Mouse (Mus musculus) heart, embryonic 12.5 days (tissue): ENCODE data around the gene Rnf141. TPM values are rescaled to one million over a fixed set of nuclear protein-coding genes. Genes with fewer than 3 reads are reported as not detected.

Source experiments
- ATAC-seq: fragments of 200-750 bp; cut with Nextera tagmentation; 2 replicates; pipeline ENCODE4 v1.8.0; 2017; ENCODE audit warnings: moderate TSS enrichment, moderate library complexity; ENCODE audit not compliant: insufficient number of reproducible peaks, low FRiP score
- H3K27ac ChIP-seq: fragments of 300-500 bp; sonication (generic); 2 replicates; pipeline ENCODE4 v1.5.1; 2016; ENCODE audit warnings: mild to moderate bottlenecking, moderate library complexity; ENCODE audit not compliant: poor library complexity, severe bottlenecking
- H3K27me3 ChIP-seq: fragments of 300-500 bp; sonication (generic); replicated peaks from 2 replicates; pipeline ENCODE4 v1.6.1; 2016; ENCODE audit warnings: mild to moderate bottlenecking, moderate library complexity
- H3K36me3 ChIP-seq: fragments of 300-500 bp; sonication (generic); 2 replicates; pipeline ENCODE4 v1.6.1; 2016; ENCODE audit warnings: mild to moderate bottlenecking, moderate library complexity
- H3K4me1 ChIP-seq: fragments of 300-500 bp; sonication (generic); replicated peaks from 2 replicates; pipeline ENCODE4 v1.6.1; 2016; ENCODE audit warnings: mild to moderate bottlenecking
- H3K4me2 ChIP-seq: fragments of 300-500 bp; sonication (generic); 2 replicates; pipeline ENCODE4 v1.6.1; 2016; ENCODE audit warnings: mild to moderate bottlenecking, moderate library complexity
- H3K4me3 ChIP-seq: fragments of 300-500 bp; sonication (generic); 2 replicates; pipeline ENCODE4 v1.5.1; 2016; ENCODE audit warnings: mild to moderate bottlenecking
- H3K9ac ChIP-seq: fragments of 300-500 bp; sonication (generic); 2 replicates; pipeline ENCODE4 v1.6.1; 2016; ENCODE audit warnings: mild to moderate bottlenecking, moderate library complexity
- H3K9me3 ChIP-seq: fragments of 300-500 bp; sonication (generic); replicated peaks from 2 replicates; pipeline ENCODE4 v1.6.1; 2016; ENCODE audit warnings: mild to moderate bottlenecking, moderate library complexity
- WGBS: fragments of 180-500 bp; shearing (Covaris S2); methylation state at CpG from one replicate; pipeline ENCODE4 v1.1.7; 2016; 5-methylcytosine and 5-hydroxymethylcytosine counted together
- polyA plus RNA-seq: library from polyadenylated mRNA; unstranded; fragments of >200 nt; fragmentation: Nextera tagmentation; extraction: Ambion mirVana; gene quantifications from 2 replicates; pipeline ENCODE4 v1.2.1, GENCODE M21; 2016

The Rnf141 gene
- polyA plus RNA-seq, result 35.5 and 37.9 TPM in 2 replicates

DNA sequence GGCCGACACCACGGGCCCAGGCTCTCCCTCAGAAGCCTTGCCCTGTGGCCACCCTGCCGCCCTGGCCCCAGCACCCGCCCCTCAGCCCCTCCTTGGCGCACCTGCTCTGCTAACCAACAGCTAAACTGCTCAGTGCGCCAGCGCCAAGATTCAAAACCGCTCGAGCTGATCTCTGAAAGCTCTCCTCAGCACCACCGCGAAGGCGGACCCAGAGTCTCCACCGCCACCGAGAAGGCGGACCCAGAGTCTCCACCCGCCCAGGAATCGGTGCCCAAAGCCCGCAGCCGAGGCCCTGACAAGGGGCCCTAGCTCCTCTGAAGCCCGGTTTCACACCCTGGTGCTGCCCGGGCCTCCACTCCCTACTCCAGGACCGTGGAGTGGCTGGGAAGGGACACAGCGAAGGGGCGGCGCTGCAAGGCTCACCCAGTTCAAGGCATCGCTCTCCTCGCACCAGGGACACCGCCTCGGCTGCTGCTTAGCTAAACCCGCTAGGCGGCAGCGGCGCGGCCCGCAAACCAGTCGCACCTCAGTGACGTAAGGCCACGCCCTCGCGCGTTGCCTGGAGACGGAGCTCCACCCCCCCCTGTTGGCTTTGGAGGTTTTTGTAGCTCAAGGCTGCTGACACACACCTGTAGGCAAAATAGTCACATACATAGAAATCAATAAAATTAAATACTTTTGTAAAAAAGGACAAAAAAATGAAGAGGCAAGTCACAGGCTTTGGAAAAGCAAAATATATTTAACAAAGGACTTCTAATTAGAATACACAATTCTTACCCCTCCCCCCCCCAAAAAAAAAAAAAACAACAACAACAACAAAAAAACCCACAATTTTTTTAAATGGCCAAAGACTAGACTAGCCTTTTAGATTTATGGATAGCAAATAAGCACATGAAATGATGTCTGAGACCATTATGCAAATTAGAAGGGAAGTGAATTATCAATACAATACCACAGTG is at the start of gene Rnf141:
Rnf141 (minus strand) TSS at position 542 of the 959 bp plus-strand sequence.
- Histone ChIP-seq H3K4me3 (peak within 1 kb of the TSS; percentile 80), H3K9ac (peak within 1 kb of the TSS; percentile 81), H3K27ac (peak within 1 kb of the TSS; percentile 94), H3K9me3 (no peaks in the 10 kb centered on the region), H3K27me3 (no peaks in the 10 kb centered on the region), H3K4me2 (peak within 1 kb of the TSS; percentile 81), H3K36me3 (0 out of 2 replicates have a peak, but pooled peaks cover 3% of the 10 kb centered on the region), H3K4me1 (peaks cover 10% of the 10 kb centered on the region)
- ATAC-seq, result peak; percentile 93
- under 1% methylated on average over 42 of the region's 42 CpGs for WGBS

DNA sequence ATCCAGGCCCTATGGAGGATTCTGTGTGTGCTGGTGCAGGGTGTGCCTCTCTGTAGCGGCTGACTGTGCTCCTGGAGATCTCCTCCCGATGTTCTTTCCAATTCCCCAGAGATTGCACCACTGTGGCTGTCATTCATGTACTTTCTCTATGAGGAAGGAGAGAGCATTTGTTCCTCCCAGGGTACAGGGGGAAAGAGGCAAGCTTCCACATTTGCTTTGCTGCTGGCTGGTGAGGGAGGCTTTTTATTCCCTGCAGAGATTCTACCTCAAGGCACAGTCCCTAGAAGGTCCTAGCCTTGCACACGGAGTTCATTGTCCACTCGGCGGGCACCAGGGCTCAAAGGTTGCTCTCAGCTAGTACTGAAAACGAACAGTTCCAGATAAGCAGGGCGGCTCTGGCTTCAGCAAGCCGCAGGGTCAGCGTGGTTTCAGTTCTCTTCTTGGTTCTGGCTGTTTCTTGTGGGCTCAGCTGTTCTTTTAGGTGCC is 47.3 kb upstream of the Rnf141 start:
- H3K4me1 ChIP-seq, result peaks cover 25% of the 10 kb centered on the region
- WGBS, result 32% methylated on average over 9 of the region's 9 CpGs
- peak overlapping the region; percentile 33 for H3K4me2 ChIP-seq
- H3K9ac ChIP-seq, result no peak overlapping the region
- H3K9me3 ChIP-seq, result no peaks in the 10 kb centered on the region
- H3K4me3 ChIP-seq, result no peak overlapping the region
- H3K27me3 ChIP-seq, result no peaks in the 10 kb centered on the region
- no peak overlapping the region for H3K27ac ChIP-seq
- H3K36me3 ChIP-seq, result no peaks in the 10 kb centered on the region
- ATAC-seq, result no peak

DNA sequence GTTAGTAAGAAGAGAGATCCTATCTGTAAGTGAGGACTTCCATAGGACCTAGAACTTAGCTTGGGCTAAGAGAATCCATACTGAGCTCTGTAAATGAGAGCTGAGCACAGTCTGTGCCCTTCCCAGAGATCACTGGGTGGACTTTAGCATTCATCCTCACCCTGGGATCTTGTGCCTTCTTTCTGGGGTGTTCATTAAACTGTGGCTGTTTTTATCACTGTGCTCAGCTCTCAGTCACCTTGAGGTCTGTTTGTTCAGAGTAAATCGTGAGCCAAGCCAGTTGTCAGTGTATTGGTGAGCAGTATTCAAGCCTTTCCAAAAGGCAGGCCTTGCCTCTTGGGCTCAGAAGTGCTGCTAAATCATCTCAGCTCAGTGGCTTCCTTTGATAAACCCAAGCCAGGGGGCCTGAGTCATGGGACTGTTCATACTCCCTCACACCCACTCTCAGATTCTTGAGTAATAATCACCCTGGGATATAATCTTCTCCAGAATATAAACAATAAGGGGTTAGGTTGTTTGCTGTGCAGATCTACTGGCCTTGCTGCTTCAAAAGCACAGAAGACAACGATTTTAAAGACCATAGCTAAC is 37.6 kb upstream of the Rnf141 start:
- H3K9me3 ChIP-seq, result no peaks in the 10 kb centered on the region
- H3K4me3 ChIP-seq, result no peak overlapping the region
- no peak overlapping the region for H3K9ac ChIP-seq
- ATAC-seq, result no peak
- WGBS, result 78% methylated on average over 2 of the region's 2 CpGs
- no peaks in the 10 kb centered on the region for H3K36me3 ChIP-seq
- no peak overlapping the region for H3K4me2 ChIP-seq
- no peaks in the 10 kb centered on the region for H3K27me3 ChIP-seq
- H3K27ac ChIP-seq, result no peak overlapping the region
- peaks cover 13% of the 10 kb centered on the region for H3K4me1 ChIP-seq

DNA sequence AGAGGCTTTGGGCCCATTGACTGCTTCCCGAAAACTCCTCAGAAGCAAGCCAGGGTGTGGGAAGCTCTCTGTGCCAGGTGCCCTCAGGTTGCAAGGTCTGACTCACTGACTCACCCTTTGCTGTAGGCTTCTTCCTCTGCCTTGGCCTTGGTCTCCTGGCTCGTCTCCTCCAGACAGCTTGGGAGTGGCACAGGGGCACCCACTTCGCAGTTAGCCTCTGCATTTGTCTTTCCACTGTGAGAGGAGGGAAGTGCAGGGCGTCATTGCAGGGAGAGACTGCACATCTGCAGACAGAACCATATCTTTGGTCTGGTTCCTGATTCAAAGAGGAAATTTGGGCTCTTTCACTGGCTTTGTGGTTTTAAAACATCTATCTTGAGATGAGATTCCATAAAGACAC is 33.8 kb upstream of the Rnf141 start:
- peaks cover 9% of the 10 kb centered on the region; the same call in 1 of the 2 replicates for H3K36me3 ChIP-seq
- H3K27me3 ChIP-seq, result no peaks in the 10 kb centered on the region
- H3K4me1 ChIP-seq, result peaks cover 22% of the 10 kb centered on the region
- WGBS, result 72% methylated on average over 4 of the region's 4 CpGs
- peak overlapping the region; percentile 74; the same call in 1 of the 2 replicates for H3K27ac ChIP-seq
- H3K9ac ChIP-seq, result no peak overlapping the region
- H3K4me2 ChIP-seq, result no peak overlapping the region
- H3K4me3 ChIP-seq, result no peak overlapping the region
- no peak for ATAC-seq
- H3K9me3 ChIP-seq, result no peaks in the 10 kb centered on the region

DNA sequence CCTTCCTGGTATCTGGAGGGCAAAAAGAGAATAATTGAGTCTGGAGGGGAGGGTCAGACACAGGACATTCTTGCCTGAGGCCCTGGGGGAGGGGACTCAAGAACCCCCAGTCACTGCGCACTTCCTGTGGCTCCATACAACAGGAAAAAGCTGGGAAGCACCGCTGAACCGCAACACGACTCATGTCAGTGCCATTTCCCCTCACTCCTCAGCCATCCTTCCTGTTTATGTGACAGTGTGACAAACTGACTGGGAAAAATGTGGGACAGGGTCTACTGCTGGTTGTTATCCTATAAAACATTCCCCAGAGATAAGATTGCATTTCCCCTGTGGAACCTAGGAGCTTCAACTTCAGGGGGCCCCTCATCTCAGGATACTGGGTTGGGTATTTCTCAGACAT is 32.7 kb upstream of the Rnf141 start:
- WGBS, result 47% methylated on average over 4 of the region's 4 CpGs
- peak overlapping the region; percentile 74 for H3K27ac ChIP-seq
- ATAC-seq, result peak; percentile 66; the same call in 1 of the 2 replicates

DNA sequence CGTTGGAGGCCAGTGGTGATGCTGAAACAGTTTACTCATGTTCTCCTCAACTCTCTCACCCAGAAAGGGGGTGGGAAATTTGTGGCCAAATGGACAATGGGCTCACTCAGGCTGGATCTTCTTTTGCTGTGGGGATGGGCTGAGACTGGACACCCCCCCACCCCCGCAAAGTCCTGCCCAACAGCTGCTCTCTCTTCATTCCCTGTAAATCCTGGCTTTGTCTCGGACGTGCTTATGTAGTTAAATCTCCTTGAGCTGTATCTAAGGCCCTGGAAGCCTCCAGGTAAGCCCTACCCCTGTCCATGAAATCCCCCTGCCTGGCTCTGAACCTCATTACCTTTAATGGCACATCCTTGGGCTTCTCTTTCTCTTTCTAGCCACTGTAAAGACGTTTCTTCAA is 24.6 kb upstream of the Rnf141 start:
- Histone ChIP-seq H3K27me3 (no peaks in the 10 kb centered on the region), H3K4me3 (no peak overlapping the region), H3K36me3 (peaks cover 9% of the 10 kb centered on the region; the same call in 1 of the 2 replicates), H3K4me2 (no peak overlapping the region), H3K27ac (no peak overlapping the region), H3K9ac (no peak overlapping the region), H3K4me1 (peaks cover 10% of the 10 kb centered on the region), H3K9me3 (0 out of 2 replicates have a peak, but pooled peaks cover 3% of the 10 kb centered on the region)
- ATAC-seq, result no peak
- WGBS, result 81% methylated on average over 5 of the region's 5 CpGs

More for the DNA sequence above, 32.7 kb upstream of the Rnf141 start:
- Histone ChIP-seq H3K36me3 (peaks cover 9% of the 10 kb centered on the region; the same call in 1 of the 2 replicates), H3K4me3 (no peak overlapping the region), H3K9ac (no peak overlapping the region), H3K4me2 (no peak overlapping the region), H3K4me1 (peaks cover 22% of the 10 kb centered on the region), H3K27me3 (no peaks in the 10 kb centered on the region), H3K9me3 (no peaks in the 10 kb centered on the region)

DNA sequence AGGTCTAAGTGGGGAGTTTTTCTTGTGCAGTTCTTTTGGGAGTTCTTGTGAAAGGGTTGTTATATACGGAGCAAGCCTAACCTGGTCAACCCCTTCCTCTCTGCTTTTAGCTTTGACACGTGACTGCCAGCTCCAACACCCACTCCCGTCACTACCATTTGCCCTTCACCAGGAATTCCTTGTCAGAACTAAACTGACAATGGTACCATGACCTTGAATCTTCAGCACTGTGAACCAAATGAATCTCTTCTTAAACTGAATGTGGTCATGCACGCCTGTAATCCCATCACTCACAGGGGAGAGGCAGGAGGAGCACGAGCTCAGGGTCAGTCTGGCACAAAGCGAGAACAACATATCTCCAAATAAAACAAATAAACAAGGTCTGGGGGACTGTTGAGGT is 22.9 kb upstream of the Rnf141 start:
- Histone ChIP-seq H3K9ac (no peak overlapping the region), H3K4me2 (no peak overlapping the region), H3K4me3 (no peak overlapping the region), H3K36me3 (peaks cover 9% of the 10 kb centered on the region; the same call in 1 of the 2 replicates), H3K27me3 (no peaks in the 10 kb centered on the region), H3K9me3 (0 out of 2 replicates have a peak, but pooled peaks cover 3% of the 10 kb centered on the region), H3K27ac (no peak overlapping the region), H3K4me1 (peaks cover 10% of the 10 kb centered on the region)
- 88% methylated on average over 6 of the region's 6 CpGs for WGBS
- ATAC-seq, result no peak

DNA sequence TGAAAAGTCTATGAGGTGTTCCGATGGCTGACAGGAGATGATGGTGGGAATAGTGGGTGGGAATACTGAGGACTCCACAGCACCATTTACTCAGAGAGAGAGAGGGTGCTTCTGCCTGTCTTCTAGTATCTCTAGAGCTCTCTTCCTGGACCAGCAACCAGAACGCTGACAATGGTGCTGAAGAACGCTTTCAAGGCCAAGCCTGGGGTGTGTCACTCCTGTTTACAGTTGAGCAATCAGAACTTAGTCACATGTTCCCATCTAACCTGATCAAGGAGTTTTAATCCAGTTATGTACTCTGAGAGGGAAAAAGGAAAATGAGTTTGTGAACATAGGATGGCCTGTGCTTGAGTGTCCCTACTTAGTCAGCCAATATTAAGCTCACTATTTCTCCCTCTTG is 21.8 kb upstream of the Rnf141 start:
- Histone ChIP-seq H3K36me3 (peaks cover 5% of the 10 kb centered on the region; the same call in 1 of the 2 replicates), H3K9me3 (0 out of 2 replicates have a peak, but pooled peaks cover 3% of the 10 kb centered on the region)
- 79% methylated on average over 3 of the region's 3 CpGs for WGBS

DNA sequence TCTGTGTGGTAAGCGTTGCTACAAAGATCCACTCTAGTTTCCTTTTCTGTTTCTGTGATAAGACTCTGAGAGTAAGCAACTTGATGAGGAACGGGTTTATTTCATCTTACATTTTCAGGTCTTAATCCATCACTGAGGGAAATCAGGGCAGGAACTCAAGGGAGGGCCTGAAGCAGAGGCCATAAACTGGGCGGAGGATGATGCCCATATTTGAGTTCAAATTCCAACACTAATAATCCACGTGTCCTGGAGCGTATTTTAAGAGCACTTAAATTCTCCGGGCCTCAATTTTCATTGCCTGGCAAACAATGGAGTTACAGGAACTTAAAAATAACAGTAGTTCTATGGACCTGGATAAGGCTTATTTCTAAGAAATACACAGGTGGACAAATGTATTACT is 21.3 kb upstream of the Rnf141 start:
- WGBS, result 65% methylated on average over 6 of the region's 6 CpGs
- Histone ChIP-seq H3K27ac (no peak overlapping the region), H3K27me3 (no peaks in the 10 kb centered on the region), H3K9ac (no peak overlapping the region), H3K9me3 (0 out of 2 replicates have a peak, but pooled peaks cover 3% of the 10 kb centered on the region), H3K4me3 (no peak overlapping the region), H3K36me3 (peaks cover 3% of the 10 kb centered on the region; the same call in 1 of the 2 replicates), H3K4me1 (peaks cover 10% of the 10 kb centered on the region), H3K4me2 (no peak overlapping the region)
- ATAC-seq, result no peak

More for the DNA sequence above, 21.8 kb upstream of the Rnf141 start:
- no peak for ATAC-seq
- H3K9ac ChIP-seq, result no peak overlapping the region
- H3K27ac ChIP-seq, result no peak overlapping the region
- H3K4me1 ChIP-seq, result peaks cover 10% of the 10 kb centered on the region
- H3K4me2 ChIP-seq, result no peak overlapping the region
- no peak overlapping the region for H3K4me3 ChIP-seq
- H3K27me3 ChIP-seq, result no peaks in the 10 kb centered on the region

DNA sequence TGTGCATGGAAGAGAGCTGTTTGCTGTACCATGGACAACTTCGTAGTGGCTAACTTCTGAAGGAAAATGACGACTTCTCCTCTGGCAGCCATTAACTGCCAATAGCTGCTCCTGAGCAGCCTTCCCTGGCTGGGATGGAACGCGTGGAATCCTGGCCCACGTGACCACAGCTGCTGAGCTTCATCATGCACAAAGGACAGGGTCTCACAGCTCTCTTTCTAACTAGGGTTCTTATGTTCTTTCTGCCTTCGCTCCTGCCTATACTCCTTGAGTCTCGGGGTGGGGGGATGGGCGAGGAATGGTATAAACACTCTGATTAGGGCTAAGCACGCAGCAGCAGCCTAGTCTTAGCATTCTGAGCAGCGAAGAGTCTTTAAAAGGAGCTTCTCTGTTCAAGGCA is 20.8 kb upstream of the Rnf141 start:
- peak overlapping the region; percentile 43; the same call in 1 of the 2 replicates for H3K4me2 ChIP-seq
- 30% methylated on average over 10 of the region's 10 CpGs for WGBS
- 0 out of 2 replicates have a peak, but pooled peaks cover 3% of the 10 kb centered on the region for H3K9me3 ChIP-seq
- 0 out of 2 replicates have a peak, but pooled peaks have one; percentile 42 for ATAC-seq
- no peak overlapping the region for H3K9ac ChIP-seq
- H3K4me3 ChIP-seq, result no peak overlapping the region
- H3K27ac ChIP-seq, result no peak overlapping the region; the same call in 1 of the 2 replicates
- H3K36me3 ChIP-seq, result no peaks in the 10 kb centered on the region
- peaks cover 14% of the 10 kb centered on the region for H3K4me1 ChIP-seq
- H3K27me3 ChIP-seq, result no peaks in the 10 kb centered on the region
